Mouse (Mus musculus): Measurements from ENCODE around the gene St5.

The St5 gene

DNA sequence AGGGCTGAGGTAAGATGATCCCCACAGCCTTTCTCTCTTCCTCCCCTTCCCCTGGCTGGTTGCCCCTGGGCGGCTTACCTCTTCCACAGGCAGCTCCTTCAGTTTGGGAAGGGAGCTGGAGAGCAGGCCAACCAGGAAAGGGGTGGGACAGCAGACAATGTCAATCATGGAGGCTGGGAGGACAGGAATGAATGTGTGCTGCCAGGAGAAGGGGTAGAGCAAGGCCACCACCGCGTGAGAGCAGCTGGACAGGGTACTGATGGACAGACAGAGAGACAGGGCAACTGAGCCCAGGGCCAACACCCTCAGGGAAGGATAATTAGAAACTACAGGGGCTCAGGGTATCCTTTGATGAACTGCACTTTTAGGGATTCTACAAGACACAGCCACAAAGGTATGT, 175.9 kb downstream of the St5 start:
- DNase-seq (ENCODE audit: low read depth): no peak

DNA sequence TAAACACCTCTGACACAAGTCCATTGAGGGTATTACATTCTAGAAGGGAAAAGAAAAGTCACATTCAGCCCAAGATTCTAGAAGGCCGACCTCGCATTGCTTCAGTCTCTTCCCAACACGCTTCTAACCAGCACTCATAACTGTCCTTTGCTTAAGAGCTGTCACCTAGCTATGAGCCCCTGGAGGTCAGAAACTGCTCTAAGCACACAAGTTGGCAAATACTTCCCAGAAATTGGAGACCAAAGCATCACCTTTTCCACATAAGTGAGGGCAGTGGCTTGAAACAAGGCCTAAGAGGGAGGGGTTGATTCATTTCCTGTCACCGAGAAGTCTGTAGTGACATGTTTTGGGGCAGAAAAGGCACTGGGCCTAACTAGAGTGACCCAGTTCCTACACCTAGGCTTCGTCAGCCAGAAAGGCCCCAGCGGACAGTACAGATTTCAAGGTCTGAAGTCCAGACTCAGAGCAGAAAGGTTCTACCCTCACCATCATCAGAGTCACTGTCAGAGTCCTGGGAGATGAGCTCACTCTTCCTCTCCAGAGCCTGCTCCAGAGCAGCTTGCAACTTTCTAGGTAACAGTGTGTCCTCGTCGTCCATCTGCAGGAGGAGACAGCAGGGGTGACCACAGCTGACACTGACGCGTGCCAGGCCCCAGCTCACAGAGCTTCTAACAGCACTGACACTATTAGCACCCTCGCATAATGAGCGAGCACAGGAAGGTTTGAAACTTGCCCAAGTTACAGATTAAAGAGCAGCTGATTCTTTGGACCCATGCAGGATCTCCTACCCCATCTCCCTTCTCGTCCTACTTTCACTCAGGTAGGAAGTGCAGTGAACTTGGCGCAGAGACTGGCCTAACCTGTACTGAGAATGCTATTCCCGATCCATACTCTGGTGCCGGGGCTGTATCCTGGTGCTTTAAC, 177.4 kb downstream of the St5 start:
- no peak for DNase-seq (ENCODE audit: low read depth)

DNA sequence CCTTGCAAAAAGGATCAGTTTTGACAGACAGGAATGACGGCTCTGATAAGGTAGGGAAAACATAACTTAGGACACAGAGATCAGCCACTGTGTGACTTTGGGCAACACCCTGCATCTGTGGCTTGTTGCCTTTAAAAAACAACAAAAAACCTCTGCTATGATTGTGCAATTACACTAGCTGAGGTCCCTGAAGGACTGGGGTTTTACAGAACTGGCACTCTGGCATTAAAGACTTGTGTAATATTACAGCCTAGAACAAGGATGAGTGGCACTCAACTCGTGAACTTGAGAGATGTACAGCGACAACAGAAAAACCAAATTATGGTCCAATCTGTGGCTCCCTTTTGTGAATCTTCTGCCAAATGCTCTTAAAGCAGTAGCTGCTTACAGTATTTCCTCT, 178.6 kb downstream of the St5 start:
- no peak for DNase-seq (ENCODE audit: low read depth)

DNA sequence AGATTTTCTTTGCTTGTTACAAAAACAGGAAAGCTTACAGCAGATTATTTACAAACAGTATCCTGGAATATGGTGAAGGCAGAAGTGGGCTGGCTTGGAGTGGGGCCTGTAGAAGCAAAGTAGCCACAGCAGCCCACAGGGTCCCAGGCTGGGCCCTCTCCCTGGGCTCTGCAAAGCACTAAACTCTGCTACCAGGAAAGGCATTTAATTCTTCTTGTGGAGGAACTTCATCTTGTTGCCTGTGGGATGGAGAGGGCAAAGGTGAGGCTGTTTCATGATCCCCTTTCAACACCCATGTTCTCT, 179.0 kb downstream of the St5 start:
- no peak for DNase-seq (ENCODE audit: low read depth)

DNA sequence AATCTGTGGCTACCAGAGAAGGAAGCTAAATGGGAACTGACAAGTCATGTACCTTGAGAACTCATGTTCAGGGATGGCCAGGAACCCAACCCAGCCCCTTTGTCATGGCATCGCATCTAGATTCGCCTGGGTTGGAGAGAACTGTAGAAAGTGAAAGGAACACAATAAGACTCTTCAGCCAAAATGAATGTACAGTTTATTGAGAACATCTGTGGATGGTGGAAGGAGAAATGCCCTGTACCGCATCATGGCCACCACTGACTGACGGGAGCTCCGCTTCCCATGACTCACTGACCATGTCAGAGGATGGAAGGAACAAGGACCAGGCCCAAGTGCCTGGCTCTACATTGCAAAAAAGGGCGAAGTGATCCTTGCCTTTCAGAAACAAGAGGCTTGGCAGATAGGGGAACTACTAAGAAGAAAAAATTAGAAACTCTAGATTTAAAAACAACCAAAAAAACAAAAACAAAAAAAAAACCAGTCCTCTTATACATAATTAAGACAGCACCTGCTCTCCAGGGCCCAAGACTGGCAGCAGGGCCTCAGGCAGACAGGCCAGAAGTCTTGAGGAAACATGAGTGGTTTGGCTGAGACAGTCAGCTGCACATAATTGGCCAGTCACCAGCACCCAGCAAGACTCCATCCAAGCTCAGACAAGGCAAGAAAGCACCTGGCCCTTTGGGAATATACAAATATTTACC, 179.5 kb downstream of the St5 start:
- no peak for DNase-seq (ENCODE audit: low read depth)

DNA sequence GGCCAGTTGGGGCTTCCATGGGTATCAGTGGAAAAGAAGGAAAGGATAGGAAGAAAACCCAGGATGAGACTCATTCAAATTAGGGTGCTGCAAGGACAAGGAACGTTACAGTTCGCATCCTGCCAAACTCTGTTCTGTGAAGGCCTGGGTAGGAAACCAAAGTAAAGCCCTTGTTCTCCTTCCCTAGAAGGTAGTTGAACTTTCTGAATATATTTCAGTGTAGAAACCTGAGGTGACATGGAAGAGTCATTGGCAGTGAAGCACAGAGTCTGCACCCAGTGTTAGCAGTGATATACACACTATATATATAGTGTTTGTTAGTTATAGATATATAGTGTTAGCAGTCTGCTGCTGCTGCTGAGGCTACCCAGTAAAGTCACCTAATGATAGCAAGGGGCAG, 180.1 kb downstream of the St5 start:
- DNase-seq (ENCODE audit: low read depth): no peak

DNA sequence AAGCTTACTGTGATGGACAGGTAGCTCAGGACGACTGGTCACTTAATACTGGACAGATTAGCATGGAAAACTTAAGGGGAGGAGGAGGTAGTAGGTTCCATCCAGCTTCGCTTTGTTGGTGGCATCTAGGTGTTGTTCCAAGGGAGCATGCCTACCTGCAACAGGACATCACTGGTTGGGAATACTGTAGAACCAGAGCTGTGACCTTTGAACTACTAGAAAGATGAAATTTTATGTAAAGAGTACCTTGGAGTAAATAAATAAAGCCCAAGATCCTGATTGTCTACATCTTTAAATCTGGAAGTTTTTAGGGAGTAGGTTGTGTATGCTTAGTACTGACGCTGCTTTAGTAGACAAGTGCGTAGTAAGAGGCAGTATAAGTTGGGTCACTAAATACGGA, 181.3 kb downstream of the St5 start:
- DNase-seq (ENCODE audit: low read depth): no peak

DNA sequence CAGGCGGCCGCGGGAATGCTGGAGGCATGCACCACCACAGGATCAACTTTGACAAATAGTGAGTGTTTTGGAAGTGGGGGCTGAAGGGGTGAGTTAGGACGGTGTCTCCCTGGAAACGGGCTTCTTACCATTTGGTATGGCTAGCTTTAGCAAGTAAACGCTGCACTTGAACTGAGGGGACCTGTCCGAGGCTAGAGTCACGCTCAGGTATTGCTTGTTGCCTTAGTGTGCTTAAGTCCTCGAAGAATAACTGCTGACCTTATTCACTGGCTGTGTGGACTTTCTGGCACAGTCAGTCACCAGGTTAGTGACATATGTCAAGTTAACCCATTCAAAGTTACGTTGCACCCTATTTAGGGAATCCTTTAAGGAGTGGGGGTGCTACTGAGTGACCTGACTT, 183.5 kb downstream of the St5 start:
- DNase-seq (ENCODE audit: low read depth): peak; percentile 38

DNA sequence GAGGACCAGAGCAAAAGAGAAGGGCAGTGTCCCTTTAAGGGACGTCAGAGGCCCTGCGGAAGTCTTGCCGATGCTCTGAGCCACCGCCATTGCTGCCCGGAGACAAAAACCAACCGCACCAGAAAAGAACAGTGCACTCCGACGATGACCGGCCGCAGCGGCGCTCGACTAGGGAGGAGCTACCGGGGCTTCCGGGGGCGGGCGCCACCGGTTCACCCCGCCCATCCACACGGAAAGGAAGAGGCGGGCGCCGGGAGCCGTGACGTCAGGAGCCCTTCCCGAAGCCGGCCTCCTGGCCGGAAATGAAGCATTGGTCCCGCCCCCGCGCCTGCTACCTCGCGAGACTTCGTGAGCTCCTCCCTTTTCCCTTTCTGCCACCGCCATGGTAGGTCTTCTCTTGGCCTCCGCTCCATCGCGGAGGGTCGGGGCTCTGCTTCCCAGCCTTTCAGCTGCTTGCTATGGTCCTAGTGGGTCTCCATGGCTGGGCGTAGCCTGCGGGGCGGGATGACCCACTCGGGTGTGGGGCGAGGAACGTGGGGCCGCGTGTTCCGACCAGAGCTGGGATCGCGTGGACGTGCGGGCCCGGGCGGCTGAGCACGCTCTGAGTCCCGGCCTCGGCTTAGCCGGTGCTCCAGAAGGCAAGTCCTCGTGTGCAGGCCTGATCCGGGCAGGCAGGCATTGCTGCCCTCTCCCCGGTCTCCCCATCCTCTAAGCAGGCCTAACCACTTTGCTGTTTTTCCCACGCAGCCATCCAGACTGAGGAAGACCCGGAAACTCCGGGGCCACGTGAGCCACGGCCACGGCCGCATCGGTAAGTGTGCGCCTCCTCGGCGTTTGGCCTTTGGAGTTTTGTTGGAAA, 184.3 kb downstream of the St5 start, which contains the start of gene Rpl27a:
Gene Rpl27a (plus strand): TSS at position 310 of the 859 bp plus-strand sequence.
- peak; percentile 99 for DNase-seq (ENCODE audit: low read depth)

DNA sequence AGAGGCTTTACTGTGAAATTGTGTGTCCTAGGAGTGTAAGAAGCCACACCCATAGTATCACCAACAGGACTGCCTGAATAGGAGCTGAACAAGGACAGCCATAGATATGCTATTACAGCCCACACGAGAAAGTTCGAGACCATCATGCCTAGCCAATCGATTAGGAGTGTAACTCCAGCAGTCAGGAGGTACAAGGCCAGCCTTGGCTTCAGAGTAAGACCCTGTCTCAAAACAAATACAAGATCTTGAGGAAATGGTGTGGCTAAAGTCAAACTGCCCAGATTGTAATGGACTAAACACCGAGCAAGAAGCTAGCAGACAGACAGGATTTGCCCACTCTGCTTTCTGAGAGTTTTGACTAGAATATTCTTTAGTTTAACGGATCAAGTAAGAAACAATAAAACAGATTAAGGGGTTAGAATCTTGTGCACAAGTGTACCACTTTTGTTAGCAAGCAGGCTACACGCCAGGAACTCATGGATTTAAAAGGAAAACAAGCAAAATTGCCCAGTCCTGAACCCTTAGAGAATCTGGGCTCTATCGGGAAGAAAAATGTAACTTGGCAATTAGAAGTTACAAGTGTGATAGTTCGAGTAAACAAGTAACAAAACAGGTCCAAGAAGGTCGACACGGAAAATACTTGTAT, 185.2 kb downstream of the St5 start:
- no peak for DNase-seq (ENCODE audit: low read depth)

DNA sequence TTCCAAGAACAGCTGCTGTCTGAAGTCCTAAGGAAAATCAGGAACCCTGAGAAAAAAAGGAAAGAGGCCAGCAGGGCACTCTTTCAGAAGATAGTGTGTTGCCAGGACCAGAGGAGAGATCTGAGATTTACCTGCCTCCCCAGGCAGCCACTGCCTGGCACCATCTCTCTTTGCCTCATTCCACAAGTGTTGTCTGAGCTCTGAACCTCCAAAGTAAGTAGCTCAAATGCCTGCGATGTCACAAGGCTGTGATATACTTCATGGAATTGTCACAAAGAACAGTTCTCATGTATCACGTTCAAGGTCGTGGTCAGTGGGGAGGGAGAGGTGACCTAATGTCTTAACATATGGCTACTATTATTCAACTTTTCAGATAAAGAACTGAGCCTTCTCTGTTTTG, 186.9 kb downstream of the St5 start:
- no peak for DNase-seq (ENCODE audit: low read depth)

DNA sequence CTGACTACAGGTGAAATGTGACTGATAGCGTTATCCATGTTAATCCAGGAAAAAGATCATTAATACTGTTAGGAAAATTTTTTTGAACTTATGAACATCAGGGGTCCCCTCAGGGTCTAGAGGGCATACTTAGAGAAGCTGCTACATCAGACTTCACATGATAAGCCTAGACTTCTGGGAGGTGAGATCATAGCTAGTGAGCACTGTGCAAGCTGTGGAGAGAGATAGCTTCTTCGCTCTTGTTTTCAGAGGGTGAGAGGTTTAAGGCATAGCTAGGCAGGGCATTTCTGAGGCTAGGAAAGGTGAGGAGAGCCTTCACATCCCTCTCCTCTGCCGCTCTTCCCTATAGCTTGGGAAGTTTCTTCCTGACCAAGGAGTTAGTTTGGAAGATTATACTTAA, 191.6 kb downstream of the St5 start:
- no peak for DNase-seq (ENCODE audit: low read depth)

DNA sequence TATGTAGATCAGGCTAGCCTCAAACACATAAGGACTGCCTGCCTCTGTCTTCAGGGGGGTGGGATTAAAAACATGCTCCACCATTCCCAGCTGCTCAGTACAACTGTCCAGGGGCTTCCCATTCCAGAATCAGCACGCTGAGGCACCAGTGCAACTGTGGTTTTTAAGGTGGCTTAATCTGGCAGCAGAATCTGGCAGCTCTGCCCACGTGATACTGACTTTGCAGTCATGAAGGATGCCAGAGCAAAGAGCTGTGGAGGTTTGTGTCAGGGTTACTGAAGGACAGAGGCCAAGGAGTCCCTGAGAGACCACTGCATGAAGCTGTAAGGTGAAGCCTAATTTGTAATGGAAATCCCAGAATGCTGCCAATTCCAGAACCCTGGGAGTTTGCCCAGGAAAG, 192.6 kb downstream of the St5 start:
- no peak for DNase-seq (ENCODE audit: low read depth)

DNA sequence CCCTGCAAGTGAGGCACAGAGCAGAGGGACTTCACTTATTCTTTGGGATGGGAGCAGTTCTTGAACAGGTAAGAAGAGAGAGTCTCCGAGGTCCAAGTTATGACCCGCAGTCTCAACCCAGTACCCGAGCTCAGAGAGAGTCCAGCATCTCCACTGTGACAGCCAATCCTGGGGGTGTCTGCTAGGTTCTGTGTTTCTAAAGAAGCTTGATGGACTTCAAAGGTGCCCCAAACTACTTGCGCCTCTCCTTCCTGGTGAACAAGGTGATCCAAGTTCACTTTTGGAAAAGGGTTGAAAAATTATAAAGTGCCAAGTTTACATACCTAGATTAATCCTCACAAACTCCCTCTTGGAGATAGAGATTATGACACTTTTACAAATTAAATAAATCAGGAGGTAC, 195.4 kb downstream of the St5 start, which contains the start of gene Trim66:
Gene Trim66 (minus strand): TSS at position 101 of the 400 bp plus-strand sequence.
- DNase-seq (ENCODE audit: low read depth): no peak

DNA sequence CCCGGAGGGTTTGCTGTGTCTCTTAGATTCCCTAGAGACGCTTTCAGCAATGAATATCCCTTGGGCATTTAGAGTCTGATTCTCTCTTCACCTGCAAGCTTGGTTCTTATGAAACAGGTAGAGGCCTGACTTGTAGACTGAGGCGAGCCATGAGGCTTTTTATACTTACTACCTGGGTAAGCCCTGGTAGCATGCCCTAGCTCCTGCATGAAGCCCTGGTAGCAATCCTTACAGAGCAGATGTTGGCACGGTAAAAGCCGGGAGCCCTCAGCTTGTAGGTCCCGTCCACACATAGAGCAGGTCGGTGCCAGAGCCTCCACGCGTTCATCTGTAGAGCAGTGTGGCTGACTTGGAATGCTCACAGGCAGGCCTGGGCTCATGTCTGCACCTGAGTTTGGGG, 195.8 kb downstream of the St5 start:
- DNase-seq (ENCODE audit: low read depth): no peak

DNA sequence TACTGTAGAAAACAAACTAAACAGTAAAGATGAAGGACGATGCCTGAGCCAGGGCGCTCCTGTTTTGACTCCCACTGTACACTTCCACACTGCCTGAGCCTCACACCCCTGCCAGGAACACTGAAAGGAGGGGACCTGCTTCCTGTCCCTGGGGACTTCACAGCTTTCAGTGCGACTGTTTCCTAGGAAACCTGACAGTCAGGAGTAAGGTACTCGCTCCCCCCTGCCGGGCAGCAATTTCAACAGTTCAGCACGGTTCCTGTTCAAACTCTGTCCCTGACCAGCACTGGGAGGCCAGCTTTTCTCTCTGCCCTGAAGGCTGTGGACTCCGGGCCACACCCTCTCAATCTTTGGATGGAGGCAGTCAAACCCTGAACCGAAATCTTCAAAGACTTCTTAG, 196.3 kb downstream of the St5 start:
- no peak for DNase-seq (ENCODE audit: low read depth)

DNA sequence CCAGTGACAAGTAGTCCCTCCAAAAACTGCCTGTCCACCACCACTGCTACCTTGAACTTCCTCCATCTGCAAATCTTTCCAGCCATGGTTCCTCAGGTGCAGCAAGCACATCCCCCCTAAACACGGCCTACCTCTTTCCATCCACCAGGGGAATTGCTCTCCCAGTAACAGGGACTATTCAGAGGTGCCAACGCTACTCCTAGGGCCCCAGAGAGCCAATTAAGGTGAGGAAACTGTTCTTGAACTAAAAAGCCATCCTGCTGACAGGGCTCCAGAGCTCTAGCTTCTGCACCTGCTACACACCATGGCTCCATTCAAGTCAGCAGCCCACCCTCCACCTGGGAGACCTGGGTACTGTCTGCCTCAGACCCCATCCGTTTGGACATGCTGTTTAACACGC, 205.9 kb downstream of the St5 start:
- no peak for DNase-seq (ENCODE audit: low read depth)

DNA sequence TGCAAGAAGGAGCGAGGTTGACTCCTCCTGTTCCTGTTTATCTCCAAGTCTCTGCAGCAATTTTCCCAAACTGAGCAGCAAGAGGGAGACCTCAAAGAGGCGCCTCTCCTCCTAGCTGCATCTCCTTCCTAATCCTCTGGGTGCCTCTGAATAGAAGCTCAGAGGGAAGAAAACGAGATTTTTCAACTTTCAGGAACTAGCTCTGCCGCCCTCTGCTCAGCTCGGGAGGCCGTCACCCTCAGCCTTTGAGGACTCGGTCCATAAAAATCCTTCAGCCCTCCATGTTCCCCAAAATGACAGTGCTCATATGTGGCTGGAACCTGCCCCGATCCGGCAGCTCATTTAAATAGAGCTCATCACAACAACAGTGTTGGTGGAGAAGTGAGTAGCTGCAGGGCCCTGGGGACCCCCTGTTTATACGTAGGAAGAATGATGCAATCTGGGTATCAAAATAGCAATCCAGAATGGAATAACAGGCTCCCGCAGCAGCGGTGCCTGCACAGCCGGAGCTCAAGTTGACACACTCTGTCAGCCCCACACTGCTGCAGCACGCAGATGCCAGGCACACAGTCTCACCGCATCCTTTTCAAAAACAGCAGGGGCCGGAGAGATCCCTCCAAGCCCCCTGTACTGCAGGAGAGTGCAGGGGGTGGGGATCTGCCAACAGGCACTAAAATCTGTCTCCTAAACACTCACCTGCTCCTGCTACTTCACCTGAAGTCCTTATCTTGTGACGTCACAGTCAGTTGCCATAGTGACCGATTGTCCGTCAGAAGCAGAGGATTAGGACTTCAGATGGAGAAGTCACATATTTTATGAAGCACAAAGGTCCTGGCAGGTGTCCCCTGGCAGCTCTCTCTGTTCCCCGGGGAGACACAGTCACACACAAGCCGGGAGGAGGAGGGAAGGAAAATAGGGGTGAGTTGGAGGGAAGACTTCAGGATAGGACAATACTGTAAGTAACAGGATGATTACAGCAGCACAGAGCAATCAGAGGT, 209.8 kb downstream of the St5 start:
- DNase-seq (ENCODE audit: low read depth): no peak

DNA sequence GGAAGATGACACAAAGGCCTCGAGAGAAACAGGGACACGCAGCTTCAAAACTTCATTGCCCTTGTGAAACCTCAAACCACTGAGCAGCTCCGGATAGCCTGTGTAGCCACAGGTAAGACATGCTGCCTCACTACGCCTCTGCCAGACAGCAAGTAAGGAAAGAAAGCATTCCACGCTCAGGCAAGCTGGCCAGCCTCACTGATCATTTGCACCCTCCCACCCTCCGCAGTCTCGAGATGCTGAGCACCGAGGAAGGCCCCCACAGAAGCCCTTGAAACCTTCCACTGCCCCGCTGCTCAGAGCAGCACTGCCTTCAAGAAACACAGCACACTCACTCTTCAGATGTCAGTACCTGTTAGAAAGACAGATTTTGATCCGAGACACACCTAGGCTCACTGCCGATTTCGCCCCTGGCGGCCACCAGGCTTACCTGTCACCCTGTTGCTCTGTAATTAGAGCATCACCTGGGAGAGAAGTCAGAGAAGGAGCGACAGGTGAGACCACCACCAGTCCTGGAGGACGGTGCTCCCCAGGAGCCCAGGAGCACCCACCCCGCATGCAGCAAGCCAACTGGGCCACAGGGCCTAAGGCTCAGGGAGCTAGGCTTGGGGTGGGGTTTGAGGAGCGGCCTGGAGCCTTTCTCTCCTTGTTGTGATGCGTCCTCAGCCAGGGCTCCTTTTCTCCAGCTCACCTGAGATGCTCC, 210.6 kb downstream of the St5 start:
- no peak for DNase-seq (ENCODE audit: low read depth)

DNA sequence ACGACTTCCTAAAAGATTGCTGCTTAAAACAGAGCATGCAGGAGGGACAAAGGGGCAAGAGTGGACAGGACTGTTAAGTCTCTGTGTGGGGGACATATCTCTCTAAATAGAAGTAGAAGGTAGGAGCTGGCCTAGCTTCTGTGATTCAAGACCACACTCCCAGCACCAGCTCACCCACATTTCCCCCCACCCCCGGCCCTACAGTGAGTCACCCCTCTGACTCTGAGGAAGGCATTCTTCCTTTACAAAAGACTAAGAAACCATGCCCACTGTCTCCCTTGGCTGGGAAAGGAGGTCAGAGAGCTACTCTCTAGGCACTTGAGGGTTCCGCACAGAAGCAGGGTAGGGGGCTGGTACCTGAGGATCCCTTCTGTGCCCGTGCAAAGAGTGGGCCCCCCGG, 219.2 kb downstream of the St5 start:
- no peak for DNase-seq (ENCODE audit: low read depth)

Measured in induced T-regulatory cell, adult 2 months (primary cell).